ENCODE assay signal across 8 mouse cellular contexts in the genomic region with DNA sequence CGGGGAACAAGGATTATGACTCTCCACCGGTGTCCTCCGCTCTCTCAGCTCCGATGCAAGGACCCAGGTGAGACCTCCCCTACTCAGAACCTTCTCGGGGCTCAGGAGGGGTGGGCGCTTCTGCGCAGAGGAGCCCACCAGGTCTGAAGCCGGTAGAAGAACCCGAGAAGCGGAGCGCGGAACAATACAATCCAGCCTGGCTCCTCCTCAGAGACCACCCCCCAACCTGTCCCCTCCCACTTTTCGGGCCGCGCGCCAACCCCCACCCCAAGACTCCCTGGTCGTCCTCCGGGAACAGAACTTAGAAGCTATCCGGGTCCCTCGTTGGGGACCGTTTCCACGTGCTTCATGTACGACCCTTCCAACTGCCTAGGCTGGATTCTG. TPM values are rescaled to one million over a fixed set of nuclear protein-coding genes. Genes with fewer than 3 reads are reported as not detected.
A peak's percentile ranks its signal among the peaks of the same experiment; 100 is the strongest.
DNase-seq lines count a peak whose midpoint lies in the region; ATAC-seq and TF ChIP-seq lines count a peak whose summit lies in the region.

Wdr86 (minus strand) TSS at position 240 of the 384 bp plus-strand sequence.

- under 1% methylated on average over 23 of the region's 23 CpGs for WGBS in kidney, embryonic 15.5 days
- WGBS in embryonic facial prominence, embryonic 12.5 days, result under 1% methylated on average over 23 of the region's 23 CpGs
- WGBS in kidney, postnatal 0 days, result under 1% methylated on average over 23 of the region's 23 CpGs
- under 1% methylated on average over 23 of the region's 23 CpGs for WGBS in neural tube, embryonic 11.5 days

- H3K36me3 ChIP-seq in kidney, embryonic 15.5 days, result no peaks in the 10 kb centered on the region
- peaks cover 13% of the 10 kb centered on the region for H3K36me3 ChIP-seq in embryonic facial prominence, embryonic 12.5 days
- H3K36me3 ChIP-seq in kidney, postnatal 0 days (ENCODE audit: insufficient read depth, low read length), result no peaks in the 10 kb centered on the region
- H3K36me3 ChIP-seq in neural tube, embryonic 11.5 days (ENCODE audit: control insufficient read depth, insufficient read depth, low read length), result no peaks in the 10 kb centered on the region

- no peak for TF ChIP-seq CTCF in kidney, postnatal 0 days (IDR thresholded peaks at IDR 0.05; ENCODE audit: low read depth)

- peak within 1 kb of the TSS; percentile 78 for H3K27ac ChIP-seq in kidney, embryonic 15.5 days
- H3K27ac ChIP-seq in embryonic facial prominence, embryonic 12.5 days, result peak within 1 kb of the TSS; percentile 92
- peak within 1 kb of the TSS; percentile 70 for H3K27ac ChIP-seq in kidney, postnatal 0 days
- H3K27ac ChIP-seq in neural tube, embryonic 11.5 days (ENCODE audit: low read depth, low read length), result no peak within 1 kb of the TSS

- H3K4me3 ChIP-seq in kidney, embryonic 15.5 days (replicated peaks), result peak within 1 kb of the TSS; percentile 63
- H3K4me3 ChIP-seq in embryonic facial prominence, embryonic 12.5 days, result peak within 1 kb of the TSS; percentile 87
- H3K4me3 ChIP-seq in kidney, postnatal 0 days (replicated peaks; ENCODE audit: low read depth, low read length), result peak within 1 kb of the TSS; percentile 61
- H3K4me3 ChIP-seq in neural tube, embryonic 11.5 days (ENCODE audit: low read depth, low read length), result peak within 1 kb of the TSS; percentile 45

- no peaks in the 10 kb centered on the region for H3K9me3 ChIP-seq in kidney, embryonic 15.5 days (replicated peaks)
- no peaks in the 10 kb centered on the region for H3K9me3 ChIP-seq in embryonic facial prominence, embryonic 12.5 days
- no peaks in the 10 kb centered on the region for H3K9me3 ChIP-seq in kidney, postnatal 0 days (replicated peaks; ENCODE audit: low read length)
- H3K9me3 ChIP-seq in neural tube, embryonic 11.5 days (ENCODE audit: control insufficient read depth, low read length), result no peaks in the 10 kb centered on the region

- H3K4me2 ChIP-seq in kidney, embryonic 15.5 days, result peak within 1 kb of the TSS; percentile 87
- H3K4me2 ChIP-seq in embryonic facial prominence, embryonic 12.5 days (replicated peaks), result peak within 1 kb of the TSS; percentile 89
- H3K4me2 ChIP-seq in kidney, postnatal 0 days (ENCODE audit: low read length), result peak within 1 kb of the TSS; percentile 94
- peak within 1 kb of the TSS; percentile 54 for H3K4me2 ChIP-seq in neural tube, embryonic 11.5 days (ENCODE audit: low read depth)

- ATAC-seq in kidney, embryonic 15.5 days (replicated peaks; ENCODE audit: low FRiP score), result peak; percentile 50; the same call in 1 of the 2 replicates
- ATAC-seq in embryonic facial prominence, embryonic 12.5 days (ENCODE audit: insufficient number of reproducible peaks, insufficient read depth, low FRiP score, low TSS enrichment), result peak; percentile 67
- ATAC-seq in kidney, postnatal 0 days (replicated peaks; ENCODE audit: low FRiP score, low read depth), result no peak; the same call in 1 of the 2 replicates
- ATAC-seq in neural tube, embryonic 11.5 days (ENCODE audit: insufficient read depth, low FRiP score, low TSS enrichment), result no peak

- H3K9ac ChIP-seq in kidney, embryonic 15.5 days, result peak within 1 kb of the TSS; percentile 75
- peak within 1 kb of the TSS; percentile 95 for H3K9ac ChIP-seq in embryonic facial prominence, embryonic 12.5 days
- H3K9ac ChIP-seq in kidney, postnatal 0 days (ENCODE audit: low read depth, low read length), result peak within 1 kb of the TSS; percentile 78
- peak within 1 kb of the TSS; percentile 61 for H3K9ac ChIP-seq in neural tube, embryonic 11.5 days (ENCODE audit: low read length)

- no peak for DNase-seq in kidney, adult 18-20 months
- DNase-seq in kidney, postnatal 0 days (ENCODE audit: low spot score), result peak; percentile 66
- peak; percentile 58 for DNase-seq in neural tube, embryonic 11.5 days (ENCODE audit: low spot score)
- DNase-seq in frontal cortex, postnatal 25 days (ENCODE audit: low spot score in 2 of 2), result no peak
- no peak for DNase-seq in right cerebral cortex, adult 18-20 months
- DNase-seq in ovary, adult 18-20 months (ENCODE audit: low spot score), result no peak

- H3K27me3 ChIP-seq in kidney, embryonic 15.5 days, result peaks cover 4% of the 10 kb centered on the region; the same call in 1 of the 2 replicates
- no peaks in the 10 kb centered on the region for H3K27me3 ChIP-seq in embryonic facial prominence, embryonic 12.5 days
- no peaks in the 10 kb centered on the region for H3K27me3 ChIP-seq in kidney, postnatal 0 days (ENCODE audit: insufficient read depth, low read length)
- H3K27me3 ChIP-seq in neural tube, embryonic 11.5 days (ENCODE audit: control insufficient read depth, insufficient read depth, low read length), result peaks cover 28% of the 10 kb centered on the region

- H3K4me1 ChIP-seq in kidney, embryonic 15.5 days, result peaks cover 70% of the 10 kb centered on the region
- H3K4me1 ChIP-seq in embryonic facial prominence, embryonic 12.5 days, result peaks cover 50% of the 10 kb centered on the region
- H3K4me1 ChIP-seq in kidney, postnatal 0 days (replicated peaks; ENCODE audit: insufficient read depth, low read length), result peaks cover 38% of the 10 kb centered on the region
- H3K4me1 ChIP-seq in neural tube, embryonic 11.5 days (ENCODE audit: control insufficient read depth, insufficient read depth, low read length), result 0 out of 2 replicates have a peak, but pooled peaks cover 5% of the 10 kb centered on the region

RNA-seq across cellular contexts. Expression of gene Wdr86, which starts in this region (rescaled TPM):
- polyA plus RNA-seq in kidney, embryonic 15.5 days (2015; fragmentation: Nextera tagmentation; extraction: Ambion mirVana), result 28.4 and 32.4 TPM in 2 replicates
- 69.7 and 78.3 TPM in 2 replicates for polyA plus RNA-seq in embryonic facial prominence, embryonic 12.5 days (2016; fragmentation: Nextera tagmentation; extraction: Ambion mirVana)
- 21.3 and 21.9 TPM in 2 replicates for polyA plus RNA-seq in kidney, postnatal 0 days (2015; fragmentation: Nextera tagmentation; extraction: Ambion mirVana)
- 14.2 and 16.9 TPM in 2 replicates for polyA plus RNA-seq in neural tube, embryonic 11.5 days (2014; fragmentation: Nextera tagmentation; extraction: Ambion mirVana)

Comparison
In these comparisons a context has a peak if more than half of its experiments do, and no peak if none do; other contexts are left out.
1. ATAC-seq: peak in kidney, embryonic 15.5 days (single experiment) and embryonic facial prominence, embryonic 12.5 days (single experiment); none in kidney, postnatal 0 days (single experiment) and neural tube, embryonic 11.5 days (single experiment).
2. DNase-seq: peak in kidney, postnatal 0 days (single experiment) and neural tube, embryonic 11.5 days (single experiment); none in kidney, adult 18-20 months (single experiment), frontal cortex, postnatal 25 days (0 of 2), right cerebral cortex, adult 18-20 months (single experiment) and ovary, adult 18-20 months (single experiment).
3. Peak in every context shown above with its lines, with median percentiles within 50 percentile points of each other: H3K4me2 ChIP-seq, H3K4me3 ChIP-seq and H3K9ac ChIP-seq.